Mouse (Mus musculus): ENCODE results near the gene Sdk2.

Sdk2 gene

GRCm38 (mm10) chr11:113991886-113992285, 75.0 kb downstream of the Sdk2 start:
- no peak for DNase-seq (ENCODE audit: low read depth, low spot score)

GRCm38 (mm10) chr11:113990466-113990865, 76.4 kb downstream of the Sdk2 start:
- DNase-seq (ENCODE audit: low read depth, low spot score), result peak; percentile 84

- no peak for DNase-seq (ENCODE audit: low read depth, low spot score)
These were observed 76.8 kb downstream of the Sdk2 start for GRCm38 (mm10) chr11:113990065-113990464.

GRCm38 (mm10) chr11:113985826-113986416, 80.9 kb downstream of the Sdk2 start:
- DNase-seq (ENCODE audit: low read depth, low spot score), result no peak

GRCm38 (mm10) chr11:113981732-113982503, 84.9 kb downstream of the Sdk2 start:
- peak; percentile 58 for DNase-seq (ENCODE audit: low read depth, low spot score)

- DNase-seq (ENCODE audit: low read depth, low spot score), result no peak
These were observed 85.8 kb downstream of the Sdk2 start for GRCm38 (mm10) chr11:113981088-113981487.

GRCm38 (mm10) chr11:113978318-113978717, 88.5 kb downstream of the Sdk2 start:
- no peak for DNase-seq (ENCODE audit: low read depth, low spot score)

GRCm38 (mm10) chr11:113975667-113975970, 91.2 kb downstream of the Sdk2 start:
- DNase-seq (ENCODE audit: low read depth, low spot score), result no peak

- no peak for DNase-seq (ENCODE audit: low read depth, low spot score)
These were observed 91.8 kb downstream of the Sdk2 start for GRCm38 (mm10) chr11:113974876-113975666.

- no peak for DNase-seq (ENCODE audit: low read depth, low spot score)
These were observed 94.4 kb downstream of the Sdk2 start for GRCm38 (mm10) chr11:113972517-113972872.

GRCm38 (mm10) chr11:113971609-113972516, 95.0 kb downstream of the Sdk2 start:
- no peak for DNase-seq (ENCODE audit: low read depth, low spot score)

- DNase-seq (ENCODE audit: low read depth, low spot score), result no peak
These were observed 96.8 kb downstream of the Sdk2 start for GRCm38 (mm10) chr11:113970026-113970425.

- DNase-seq (ENCODE audit: low read depth, low spot score), result no peak
These were observed 101.6 kb downstream of the Sdk2 start for GRCm38 (mm10) chr11:113965214-113965613.

GRCm38 (mm10) chr11:113962751-113963150, 104.1 kb downstream of the Sdk2 start:
- DNase-seq (ENCODE audit: low read depth, low spot score), result no peak

- no peak for DNase-seq (ENCODE audit: low read depth, low spot score)
These were observed 115.2 kb downstream of the Sdk2 start for GRCm38 (mm10) chr11:113951616-113951988.

GRCm38 (mm10) chr11:113950904-113951615, 115.8 kb downstream of the Sdk2 start:
- no peak for DNase-seq (ENCODE audit: low read depth, low spot score)

GRCm38 (mm10) chr11:113948676-113949075, 118.2 kb downstream of the Sdk2 start:
- no peak for DNase-seq (ENCODE audit: low read depth, low spot score)

- DNase-seq (ENCODE audit: low read depth, low spot score), result no peak
These were observed 124.6 kb downstream of the Sdk2 start for GRCm38 (mm10) chr11:113942101-113942735.

- no peak for DNase-seq (ENCODE audit: low read depth, low spot score)
These were observed 133.2 kb downstream of the Sdk2 start for GRCm38 (mm10) chr11:113933678-113934077.

- DNase-seq (ENCODE audit: low read depth, low spot score), result no peak
These were observed 133.9 kb downstream of the Sdk2 start for GRCm38 (mm10) chr11:113932909-113933308.

- no peak for DNase-seq (ENCODE audit: low read depth, low spot score)
These were observed 135.1 kb downstream of the Sdk2 start for GRCm38 (mm10) chr11:113931701-113932100.

All from mesoderm, embryonic 11.5 days (tissue).